Mouse (Mus musculus) midbrain, embryonic 10.5 days (tissue): ENCODE data around the gene Gm973. TPM values are rescaled to one million over a fixed set of nuclear protein-coding genes. Genes with fewer than 3 reads are reported as not detected.

Experiments
- DNase-seq: peaks from one replicate; pipeline ENCODE4 v3.0.0-alpha.2; 2017; ENCODE audit warnings: low spot score
- H3K27ac ChIP-seq: fragments of 300-500 bp; sonication (generic); replicated peaks from 2 replicates; pipeline ENCODE4 v1.5.1; 2016; ENCODE audit warnings: mild to moderate bottlenecking
- H3K27me3 ChIP-seq: fragments of 300-500 bp; sonication (generic); 2 replicates; pipeline ENCODE4 v1.6.1; 2016; ENCODE audit warnings: low read depth, mild to moderate bottlenecking; ENCODE audit not compliant: poor library complexity, severe bottlenecking
- H3K36me3 ChIP-seq: fragments of 300-500 bp; sonication (generic); 2 replicates; pipeline ENCODE4 v1.6.1; 2016; ENCODE audit warnings: mild to moderate bottlenecking, moderate library complexity
- H3K4me1 ChIP-seq: fragments of 300-500 bp; sonication (generic); 2 replicates; pipeline ENCODE4 v1.6.1; 2016
- H3K4me3 ChIP-seq: fragments of 300-500 bp; sonication (generic); 2 replicates; pipeline ENCODE4 v1.5.1; 2016; ENCODE audit warnings: mild to moderate bottlenecking, moderate library complexity
- H3K9me3 ChIP-seq: fragments of 300-500 bp; sonication (generic); replicated peaks from 2 replicates; pipeline ENCODE4 v1.6.1; 2016; ENCODE audit warnings: mild to moderate bottlenecking
- WGBS: fragments of 180-500 bp; shearing (Covaris S2); methylation state at CpG from one replicate; pipeline ENCODE4 v1.1.7; 2016; 5-methylcytosine and 5-hydroxymethylcytosine counted together
- polyA plus RNA-seq: library from polyadenylated mRNA; unstranded; fragments of >200 nt; fragmentation: Nextera tagmentation; extraction: Ambion mirVana; gene quantifications from 2 replicates; pipeline ENCODE4 v1.2.1, GENCODE M21; 2016

Gm973 gene
- polyA plus RNA-seq, 1 experiment from 2014 or later: 9.4 TPM

DNA sequence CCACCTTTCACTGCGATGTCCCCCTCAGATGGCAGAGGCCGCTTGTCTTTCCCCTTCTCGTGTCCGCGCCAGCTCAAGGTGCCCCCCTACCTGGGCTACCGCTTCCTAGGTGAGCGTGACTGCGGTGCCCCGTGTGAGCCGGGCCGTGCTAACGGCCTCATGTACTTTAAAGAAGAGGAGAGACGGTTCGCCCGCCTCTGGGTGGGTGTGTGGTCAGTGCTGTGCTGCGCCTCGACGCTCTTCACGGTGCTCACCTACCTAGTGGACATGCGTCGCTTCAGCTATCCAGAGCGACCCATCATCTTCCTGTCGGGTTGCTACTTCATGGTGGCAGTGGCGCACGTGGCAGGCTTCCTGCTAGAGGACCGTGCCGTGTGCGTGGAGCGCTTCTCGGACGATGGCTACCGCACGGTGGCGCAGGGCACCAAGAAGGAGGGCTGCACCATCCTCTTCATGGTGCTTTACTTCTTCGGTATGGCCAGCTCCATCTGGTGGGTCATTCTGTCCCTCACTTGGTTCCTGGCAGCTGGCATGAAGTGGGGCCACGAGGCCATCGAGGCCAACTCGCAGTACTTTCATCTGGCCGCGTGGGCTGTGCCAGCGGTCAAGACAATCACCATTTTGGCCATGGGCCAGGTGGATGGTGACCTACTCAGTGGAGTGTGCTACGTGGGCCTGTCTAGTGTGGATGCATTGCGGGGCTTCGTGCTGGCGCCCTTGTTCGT is 32.4 kb upstream of the Gm973 start:
- H3K9me3 ChIP-seq: no peaks in the 10 kb centered on the region
- peaks cover 83% of the 10 kb centered on the region for H3K4me1 ChIP-seq
- peaks cover 34% of the 10 kb centered on the region for H3K27me3 ChIP-seq
- H3K27ac ChIP-seq: peak overlapping the region; percentile 92
- H3K36me3 ChIP-seq: peaks cover 6% of the 10 kb centered on the region
- WGBS: under 1% methylated on average over 46 of the region's 46 CpGs
- DNase-seq: peak; percentile 83
- H3K4me3 ChIP-seq: peak overlapping the region; percentile 93

DNA sequence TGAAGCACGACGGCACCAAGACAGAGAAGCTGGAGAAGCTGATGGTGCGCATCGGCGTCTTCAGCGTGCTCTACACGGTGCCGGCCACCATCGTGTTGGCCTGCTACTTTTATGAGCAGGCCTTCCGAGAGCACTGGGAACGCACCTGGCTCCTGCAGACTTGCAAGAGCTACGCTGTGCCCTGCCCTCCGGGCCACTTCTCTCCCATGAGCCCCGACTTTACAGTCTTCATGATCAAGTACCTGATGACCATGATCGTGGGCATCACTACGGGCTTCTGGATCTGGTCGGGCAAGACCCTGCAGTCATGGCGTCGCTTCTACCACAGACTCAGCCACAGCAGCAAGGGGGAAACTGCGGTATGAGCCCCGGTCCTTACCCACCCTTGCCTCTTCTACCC is 31.8 kb upstream of the Gm973 start:
- Histone ChIP-seq H3K36me3 (peaks cover 10% of the 10 kb centered on the region), H3K9me3 (no peaks in the 10 kb centered on the region), H3K27me3 (peaks cover 27% of the 10 kb centered on the region), H3K4me3 (peak overlapping the region; percentile 93), H3K4me1 (peaks cover 89% of the 10 kb centered on the region), H3K27ac (peak overlapping the region; percentile 92)
- WGBS: 4% methylated on average over 21 of the region's 21 CpGs
- DNase-seq: peak; percentile 59

DNA sequence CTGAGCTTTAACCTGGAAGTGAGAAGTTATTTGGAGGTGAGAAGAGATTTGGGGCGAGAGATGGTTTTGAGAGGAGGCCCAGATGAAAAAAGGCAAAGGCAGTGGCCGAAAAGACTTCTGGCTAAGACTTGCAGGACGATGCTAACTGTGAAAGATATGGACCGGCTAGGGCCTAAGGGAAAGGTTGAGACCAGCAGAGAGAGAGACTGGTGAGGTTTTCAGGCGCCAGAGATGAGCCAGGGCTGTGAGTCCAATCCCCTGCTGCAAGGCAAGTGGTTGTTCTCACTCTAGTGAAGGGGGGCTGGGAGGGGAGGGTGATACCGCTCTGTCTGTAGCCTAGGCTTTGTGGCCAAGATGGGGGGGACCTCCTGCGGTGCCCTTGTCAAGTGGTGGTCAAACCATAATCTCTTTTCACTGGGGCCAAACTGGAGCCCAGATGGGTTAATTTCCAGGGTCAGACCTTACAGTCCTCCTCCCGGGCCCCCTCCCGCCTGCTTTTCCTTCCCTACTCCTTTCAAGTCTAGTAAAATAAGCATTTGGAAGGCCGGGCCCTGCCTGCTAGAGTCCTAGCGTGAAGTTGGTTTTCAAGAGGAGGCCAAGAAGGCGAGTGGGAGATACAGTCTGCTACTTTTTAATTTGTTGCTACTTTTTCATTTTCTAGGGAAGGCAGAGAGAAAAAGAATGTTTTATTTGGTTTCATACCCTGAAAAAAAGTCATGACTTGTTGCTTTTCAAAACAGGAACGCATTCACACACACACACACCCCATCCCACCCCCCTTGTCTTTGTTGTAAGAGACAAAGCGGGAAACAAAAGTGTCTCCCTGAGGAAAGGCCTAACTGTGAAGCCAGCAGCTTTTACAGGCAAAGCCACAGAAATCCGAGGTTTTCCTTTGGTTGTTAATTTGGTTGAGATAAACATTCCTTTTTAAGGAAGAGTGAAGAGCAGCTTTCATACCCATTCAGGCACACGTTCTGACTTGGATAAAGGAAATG is 31.0 kb upstream of the Gm973 start:
- WGBS: under 1% methylated on average over 16 of the region's 16 CpGs
- peaks cover 83% of the 10 kb centered on the region for H3K4me1 ChIP-seq
- H3K27me3 ChIP-seq: peaks cover 20% of the 10 kb centered on the region
- DNase-seq: peak; percentile 87
- no peaks in the 10 kb centered on the region for H3K9me3 ChIP-seq
- H3K27ac ChIP-seq: peak overlapping the region; percentile 92
- peaks cover 13% of the 10 kb centered on the region for H3K36me3 ChIP-seq
- peak overlapping the region; percentile 93 for H3K4me3 ChIP-seq

DNA sequence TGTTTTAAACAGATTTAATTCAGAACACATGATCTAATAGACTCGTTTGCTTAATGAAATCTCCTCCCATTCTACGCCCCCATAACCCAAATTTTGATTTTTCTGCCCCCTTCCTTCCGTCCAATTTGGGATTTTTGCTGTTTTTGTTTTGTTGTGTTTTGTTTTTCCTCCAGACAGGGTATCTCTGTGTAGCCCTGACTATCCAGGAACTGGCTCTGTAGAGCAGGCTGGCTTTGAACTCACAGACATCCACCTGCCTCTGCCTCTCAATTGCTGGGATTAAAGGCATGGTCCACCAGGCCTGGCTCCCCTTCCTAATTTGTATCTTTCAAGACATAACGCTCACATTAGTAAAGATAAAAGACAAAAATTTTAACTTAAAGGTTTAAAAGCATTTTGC is 30.3 kb upstream of the Gm973 start:
- peaks cover 17% of the 10 kb centered on the region for H3K36me3 ChIP-seq
- H3K4me3 ChIP-seq: peak overlapping the region; percentile 93
- WGBS: 23% methylated on average over 4 of the region's 4 CpGs
- H3K4me1 ChIP-seq: peaks cover 76% of the 10 kb centered on the region
- H3K9me3 ChIP-seq: no peaks in the 10 kb centered on the region
- H3K27me3 ChIP-seq: peaks cover 16% of the 10 kb centered on the region
- DNase-seq: no peak
- peak overlapping the region; percentile 92 for H3K27ac ChIP-seq

DNA sequence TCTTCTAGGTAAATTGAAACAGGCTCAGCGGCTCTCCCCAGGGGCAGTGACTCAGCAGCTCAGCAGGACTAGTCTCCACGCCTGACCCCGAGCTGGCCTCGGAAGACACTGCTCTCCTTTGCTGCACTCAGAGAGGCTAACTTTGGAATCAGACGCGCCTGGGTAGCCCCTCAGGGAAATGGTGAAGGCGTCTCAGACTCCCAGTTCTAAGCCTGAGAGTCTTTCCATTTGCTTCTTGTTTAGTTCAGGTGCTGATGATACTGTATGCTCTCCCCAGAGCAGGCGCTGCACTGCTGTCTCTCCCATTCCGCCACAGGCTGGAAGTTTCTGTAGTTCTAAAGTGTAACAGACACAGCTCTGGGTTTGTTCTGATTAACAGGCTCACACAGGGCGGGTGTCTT is 28.4 kb upstream of the Gm973 start:
- peaks cover 17% of the 10 kb centered on the region for H3K36me3 ChIP-seq
- H3K27ac ChIP-seq: peak overlapping the region; percentile 50
- WGBS: 3% methylated on average over 10 of the region's 10 CpGs
- no peaks in the 10 kb centered on the region for H3K9me3 ChIP-seq
- peaks cover 22% of the 10 kb centered on the region for H3K27me3 ChIP-seq
- DNase-seq: peak; percentile 47
- peaks cover 77% of the 10 kb centered on the region for H3K4me1 ChIP-seq
- H3K4me3 ChIP-seq: peak overlapping the region; percentile 93

DNA sequence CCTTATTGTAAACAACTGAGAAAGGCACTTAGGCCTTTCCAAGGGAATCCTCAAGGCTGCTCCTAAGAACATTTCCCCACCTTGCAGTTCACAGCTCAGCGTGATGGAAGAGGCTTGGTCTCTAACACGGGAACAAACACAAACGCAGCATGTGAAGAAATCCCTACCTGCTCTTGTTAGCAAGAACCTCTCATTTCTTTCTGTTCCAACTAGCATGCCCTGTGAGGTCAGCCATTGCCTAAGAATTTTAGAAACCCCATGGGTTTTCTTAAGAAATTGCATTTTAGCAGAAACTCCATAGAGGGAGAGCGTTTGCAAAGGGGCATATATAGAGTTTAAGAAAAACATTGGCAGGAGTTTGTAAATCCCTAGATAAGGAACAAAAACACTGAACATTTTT is 27.6 kb upstream of the Gm973 start:
- Histone ChIP-seq H3K36me3 (peaks cover 17% of the 10 kb centered on the region), H3K4me3 (0 out of 2 replicates have a peak overlapping the region, but pooled peaks have one; percentile 2)
- 55% methylated on average over 4 of the region's 4 CpGs for WGBS

DNA sequence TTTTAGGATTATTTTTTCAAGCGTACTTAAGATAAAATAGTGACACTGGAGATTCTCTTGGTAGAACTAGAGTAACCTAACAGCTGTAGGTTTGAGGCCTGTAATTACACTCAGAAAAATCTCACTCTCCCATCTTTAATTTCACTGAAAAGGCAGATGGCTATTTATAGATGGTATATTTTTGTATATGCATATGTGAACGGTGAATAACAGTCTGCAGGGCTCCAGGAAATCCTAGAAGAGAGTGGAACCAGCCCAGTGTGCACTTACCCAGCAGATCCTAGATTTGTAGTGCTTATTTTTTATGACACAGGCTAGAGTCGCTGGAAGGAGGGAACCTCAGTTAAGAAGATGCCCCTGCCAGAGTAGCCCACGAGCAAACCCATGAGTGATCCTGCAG is 27.1 kb upstream of the Gm973 start:
- Histone ChIP-seq H3K4me3 (no peak overlapping the region), H3K27me3 (peaks cover 17% of the 10 kb centered on the region), H3K36me3 (peaks cover 17% of the 10 kb centered on the region), H3K9me3 (no peaks in the 10 kb centered on the region), H3K4me1 (peaks cover 63% of the 10 kb centered on the region), H3K27ac (no peak overlapping the region)
- no peak for DNase-seq
- 87% methylated on average over 4 of the region's 4 CpGs for WGBS

More for the DNA sequence above, 27.6 kb upstream of the Gm973 start:
- no peak overlapping the region for H3K27ac ChIP-seq
- H3K27me3 ChIP-seq: peaks cover 18% of the 10 kb centered on the region
- peaks cover 68% of the 10 kb centered on the region for H3K4me1 ChIP-seq
- DNase-seq: no peak
- H3K9me3 ChIP-seq: no peaks in the 10 kb centered on the region

DNA sequence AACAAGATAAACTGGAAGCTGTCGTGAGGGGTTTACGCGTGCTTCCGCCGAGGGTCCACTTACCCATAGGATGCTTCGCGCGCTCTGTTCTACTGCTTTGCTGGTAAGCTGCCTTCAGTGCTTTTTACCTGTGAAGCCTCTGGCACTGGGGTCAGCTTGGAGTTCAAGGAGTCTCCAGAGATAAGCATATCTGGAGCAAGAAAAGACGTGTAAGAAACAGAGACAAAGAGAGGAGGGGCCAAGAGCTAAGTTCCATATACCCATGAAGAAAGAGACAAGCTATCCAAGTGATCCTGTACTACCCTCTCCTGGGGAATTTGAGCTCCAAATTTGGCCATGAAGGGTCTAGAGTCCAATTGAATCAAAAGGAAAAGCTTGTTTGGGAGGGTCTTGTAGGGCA is 24.5 kb upstream of the Gm973 start:
- Histone ChIP-seq H3K27me3 (peaks cover 10% of the 10 kb centered on the region; the same call in 1 of the 2 replicates), H3K9me3 (no peaks in the 10 kb centered on the region), H3K36me3 (peaks cover 11% of the 10 kb centered on the region; the same call in 1 of the 2 replicates), H3K4me3 (no peak overlapping the region), H3K4me1 (peaks cover 38% of the 10 kb centered on the region), H3K27ac (no peak overlapping the region)
- 84% methylated on average over 9 of the region's 9 CpGs for WGBS
- DNase-seq: no peak

DNA sequence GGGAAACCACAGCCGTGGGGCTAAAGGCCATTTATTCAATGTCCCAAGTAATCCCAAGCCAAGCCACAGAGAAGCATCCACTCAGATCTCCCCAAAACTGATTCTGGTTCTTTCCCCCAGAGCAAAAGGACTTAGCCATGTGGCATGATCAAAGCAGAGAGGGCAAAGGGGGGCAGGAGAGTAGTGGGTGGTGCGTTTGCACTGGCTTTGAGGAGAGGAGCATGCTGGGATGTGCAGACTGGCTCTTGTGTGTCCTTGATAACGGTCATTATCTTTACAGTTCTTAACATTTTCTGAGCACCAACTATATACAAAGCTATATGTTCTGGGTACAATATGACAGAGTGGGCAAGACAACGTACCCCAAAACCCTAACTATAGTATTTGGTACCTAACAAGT is 23.6 kb upstream of the Gm973 start:
- 72% methylated on average over 4 of the region's 4 CpGs for WGBS
- no peaks in the 10 kb centered on the region for H3K9me3 ChIP-seq
- H3K4me1 ChIP-seq: peaks cover 29% of the 10 kb centered on the region
- DNase-seq: no peak
- peaks cover 11% of the 10 kb centered on the region; the same call in 1 of the 2 replicates for H3K36me3 ChIP-seq
- peaks cover 10% of the 10 kb centered on the region; the same call in 1 of the 2 replicates for H3K27me3 ChIP-seq
- H3K4me3 ChIP-seq: no peak overlapping the region
- H3K27ac ChIP-seq: no peak overlapping the region

DNA sequence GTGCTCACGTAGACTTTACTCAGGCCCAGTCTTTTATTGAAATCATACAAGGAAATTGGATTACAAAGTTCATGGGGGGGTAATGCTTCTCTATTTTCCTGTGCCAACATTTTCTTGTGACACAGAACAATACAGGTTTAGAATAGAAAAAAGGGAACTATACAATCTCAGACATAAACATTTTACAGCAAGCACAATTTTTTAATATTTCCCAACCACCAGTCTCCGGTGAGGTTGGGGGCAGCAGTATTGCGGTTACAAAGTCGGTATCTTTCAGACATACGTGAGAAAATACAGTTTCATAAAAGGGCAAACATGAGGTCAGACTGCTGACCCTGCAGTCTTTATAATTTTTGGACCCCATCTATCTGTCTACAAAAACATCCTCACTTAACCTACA is 20.1 kb upstream of the Gm973 start:
- 92% methylated on average over 5 of the region's 5 CpGs for WGBS
- no peak for DNase-seq
- Histone ChIP-seq H3K36me3 (no peaks in the 10 kb centered on the region), H3K27ac (no peak overlapping the region), H3K4me3 (no peak overlapping the region), H3K9me3 (no peaks in the 10 kb centered on the region), H3K4me1 (peaks cover 9% of the 10 kb centered on the region), H3K27me3 (peaks cover 10% of the 10 kb centered on the region; the same call in 1 of the 2 replicates)

DNA sequence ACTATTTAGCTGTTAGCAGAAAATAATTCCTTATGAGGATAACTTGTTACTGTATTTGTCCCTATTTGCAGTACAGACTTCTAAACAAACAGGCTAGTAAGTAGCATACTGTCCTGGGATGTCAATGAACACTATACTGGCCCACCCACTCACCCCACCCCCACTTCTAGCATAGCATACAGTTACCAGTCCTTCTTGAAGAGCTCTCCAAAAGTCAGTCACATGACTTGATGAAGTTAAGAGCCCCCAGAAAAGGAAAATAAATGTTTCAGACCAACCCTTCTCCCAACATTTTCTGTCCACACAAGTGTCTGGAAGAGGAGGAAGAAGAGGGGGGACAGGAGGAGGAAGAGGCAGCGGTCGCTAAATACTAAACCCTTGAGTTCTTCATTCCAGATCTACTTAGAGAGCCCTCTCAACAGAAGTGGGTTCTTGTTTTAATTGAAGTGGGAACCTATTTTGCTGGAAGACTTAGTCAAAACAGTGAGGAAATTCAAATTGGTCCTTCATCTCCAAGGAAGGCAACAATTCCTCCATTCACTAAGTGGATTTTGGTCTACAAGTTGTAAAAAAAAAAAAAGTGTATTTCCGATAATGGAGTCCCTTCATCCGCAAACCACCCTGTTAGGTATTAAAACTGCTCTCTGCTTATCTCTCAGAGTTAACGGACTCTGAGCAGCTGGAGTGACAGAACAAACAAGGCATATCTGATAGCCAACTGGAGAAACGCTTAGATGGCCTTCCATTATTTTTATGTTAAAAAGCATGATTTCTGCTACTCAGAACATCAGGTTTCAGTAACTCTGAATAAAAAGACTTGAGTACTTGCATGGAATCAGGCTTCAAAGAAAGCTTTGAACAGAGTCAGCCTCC is 18.1 kb upstream of the Gm973 start:
- Histone ChIP-seq H3K27me3 (peaks cover 4% of the 10 kb centered on the region; the same call in 1 of the 2 replicates), H3K36me3 (no peaks in the 10 kb centered on the region), H3K9me3 (no peaks in the 10 kb centered on the region), H3K27ac (no peak overlapping the region), H3K4me1 (no peaks in the 10 kb centered on the region), H3K4me3 (no peak overlapping the region)
- no peak for DNase-seq
- 76% methylated on average over 6 of the region's 6 CpGs for whole genome bisulfite sequencing

DNA sequence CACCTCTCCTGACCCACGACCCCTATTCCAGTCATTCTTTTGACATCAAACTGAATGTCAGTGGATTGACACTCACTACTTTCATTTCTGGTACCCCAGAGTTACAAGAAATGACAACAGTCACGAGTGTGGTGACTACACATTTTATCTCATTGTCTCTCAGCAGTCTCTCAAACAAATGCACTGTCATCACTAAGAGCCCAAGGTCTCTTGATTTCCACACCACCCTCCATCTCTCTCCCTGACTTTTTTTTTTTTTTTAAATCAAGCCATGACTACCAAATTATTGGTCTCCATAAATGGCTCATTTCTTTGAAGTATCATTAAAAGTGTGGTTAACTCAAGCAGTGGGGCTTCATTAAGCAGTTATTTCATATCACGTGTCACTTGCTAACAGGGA is 16.7 kb upstream of the Gm973 start:
- H3K4me1 ChIP-seq: no peaks in the 10 kb centered on the region
- no peaks in the 10 kb centered on the region for H3K27me3 ChIP-seq
- no peaks in the 10 kb centered on the region for H3K9me3 ChIP-seq
- WGBS: 74% methylated on average over 3 of the region's 3 CpGs
- H3K4me3 ChIP-seq: no peak overlapping the region
- DNase-seq: no peak
- no peaks in the 10 kb centered on the region for H3K36me3 ChIP-seq
- H3K27ac ChIP-seq: no peak overlapping the region
